In genomic region chr2:24385111-24385961, GRCm38 (mm10) we compare ENCODE assay signal across 8 mouse cellular contexts. TPM values are rescaled to one million over a fixed set of nuclear protein-coding genes. Genes with fewer than 3 reads are reported as not detected.
DNase-seq lines count a peak whose midpoint lies in the region; ATAC-seq lines count a peak whose summit lies in the region.

No protein-coding gene starts in this region.

- H3K9ac ChIP-seq in kidney, embryonic 14.5 days (ENCODE audit: low read depth, low read length), result no peak overlapping the region
- no peak overlapping the region for H3K9ac ChIP-seq in intestine, embryonic 14.5 days (ENCODE audit: low read length)
- H3K9ac ChIP-seq in hindbrain, embryonic 11.5 days (ENCODE audit: low read depth, low read length), result no peak overlapping the region

- no peaks in the 10 kb centered on the region for H3K27me3 ChIP-seq in kidney, embryonic 14.5 days (ENCODE audit: control insufficient read depth, insufficient read depth, low read length)
- no peaks in the 10 kb centered on the region for H3K27me3 ChIP-seq in intestine, embryonic 14.5 days (replicated peaks; ENCODE audit: control insufficient read depth, insufficient read depth, low read length)
- no peaks in the 10 kb centered on the region for H3K27me3 ChIP-seq in midbrain, embryonic 10.5 days (ENCODE audit: low read depth, poor library complexity, severe bottlenecking)
- H3K27me3 ChIP-seq in hindbrain, embryonic 11.5 days (ENCODE audit: control insufficient read depth, insufficient read depth, low read length), result no peaks in the 10 kb centered on the region

- no peak for DNase-seq in kidney, adult 18-20 months
- peak; percentile 62 for DNase-seq in intestine, embryonic 14.5 days (ENCODE audit: low spot score)
- peak; percentile 45 to 56 for DNase-seq in lung, postnatal 4 days
- peak; percentile 95 for DNase-seq in thymus, postnatal 14 days
- DNase-seq in midbrain, embryonic 10.5 days (ENCODE audit: low spot score), result no peak
- no peak for DNase-seq in hindbrain, embryonic 11.5 days (ENCODE audit: low spot score)
- no peak for DNase-seq in adrenal gland, adult (ENCODE audit: inconsistent age in 2 of 2, low spot score in 1 of 2)

- H3K27ac ChIP-seq in kidney, embryonic 14.5 days (ENCODE audit: low read depth, low read length), result no peak overlapping the region
- no peak overlapping the region for H3K27ac ChIP-seq in intestine, embryonic 14.5 days (ENCODE audit: low read depth)
- no peak overlapping the region for H3K27ac ChIP-seq in midbrain, embryonic 10.5 days (replicated peaks)
- no peak overlapping the region for H3K27ac ChIP-seq in hindbrain, embryonic 11.5 days (ENCODE audit: low read depth, low read length)

- no peaks in the 10 kb centered on the region for H3K4me1 ChIP-seq in kidney, embryonic 14.5 days (ENCODE audit: control insufficient read depth, insufficient read depth, low read length)
- no peaks in the 10 kb centered on the region; the same call in 1 of the 2 replicates for H3K4me1 ChIP-seq in intestine, embryonic 14.5 days (replicated peaks; ENCODE audit: control insufficient read depth, insufficient read depth, low read length)
- no peaks in the 10 kb centered on the region for H3K4me1 ChIP-seq in midbrain, embryonic 10.5 days
- H3K4me1 ChIP-seq in hindbrain, embryonic 11.5 days (replicated peaks; ENCODE audit: control insufficient read depth, insufficient read depth, low read length), result no peaks in the 10 kb centered on the region

- no peak overlapping the region for H3K4me3 ChIP-seq in kidney, embryonic 14.5 days (ENCODE audit: low read length)
- no peak overlapping the region for H3K4me3 ChIP-seq in intestine, embryonic 14.5 days (ENCODE audit: low read depth, low read length)
- no peak overlapping the region for H3K4me3 ChIP-seq in midbrain, embryonic 10.5 days
- H3K4me3 ChIP-seq in hindbrain, embryonic 11.5 days (ENCODE audit: low read depth, low read length), result no peak overlapping the region

- no peaks in the 10 kb centered on the region for H3K36me3 ChIP-seq in kidney, embryonic 14.5 days (ENCODE audit: control insufficient read depth, insufficient read depth, low read length)
- no peaks in the 10 kb centered on the region for H3K36me3 ChIP-seq in intestine, embryonic 14.5 days (ENCODE audit: control insufficient read depth, insufficient read depth, low read length)
- no peaks in the 10 kb centered on the region for H3K36me3 ChIP-seq in midbrain, embryonic 10.5 days
- no peaks in the 10 kb centered on the region for H3K36me3 ChIP-seq in hindbrain, embryonic 11.5 days (ENCODE audit: control insufficient read depth, insufficient read depth, low read length)

- no peaks in the 10 kb centered on the region for H3K9me3 ChIP-seq in kidney, embryonic 14.5 days (ENCODE audit: control insufficient read depth, low read length)
- no peaks in the 10 kb centered on the region for H3K9me3 ChIP-seq in intestine, embryonic 14.5 days (ENCODE audit: control insufficient read depth, low read length)
- no peaks in the 10 kb centered on the region for H3K9me3 ChIP-seq in midbrain, embryonic 10.5 days (replicated peaks)
- H3K9me3 ChIP-seq in hindbrain, embryonic 11.5 days (ENCODE audit: control insufficient read depth, low read length), result no peaks in the 10 kb centered on the region

- peak; percentile 66; the same call in 1 of the 2 replicates for ATAC-seq in kidney, embryonic 14.5 days (ENCODE audit: low FRiP score, low TSS enrichment)
- peak; percentile 74 for ATAC-seq in intestine, embryonic 14.5 days (replicated peaks; ENCODE audit: low FRiP score, low TSS enrichment, low read depth)
- no peak for ATAC-seq in hindbrain, embryonic 11.5 days (ENCODE audit: low FRiP score)

- 82% methylated on average over 14 of the region's 14 CpGs for WGBS in kidney, embryonic 14.5 days
- 72% methylated on average over 14 of the region's 14 CpGs for WGBS in intestine, embryonic 14.5 days
- 84% methylated on average over 14 of the region's 14 CpGs for WGBS in midbrain, embryonic 10.5 days
- WGBS in hindbrain, embryonic 11.5 days, result 82% methylated on average over 14 of the region's 14 CpGs

- H3K4me2 ChIP-seq in kidney, embryonic 14.5 days (replicated peaks; ENCODE audit: low read depth, low read length), result no peak overlapping the region
- no peak overlapping the region for H3K4me2 ChIP-seq in intestine, embryonic 14.5 days (ENCODE audit: low read length)
- no peak overlapping the region for H3K4me2 ChIP-seq in hindbrain, embryonic 11.5 days (replicated peaks; ENCODE audit: low read depth, low read length)

RNA-seq across cellular contexts. Expression of gene Psd4, which starts 18.0 kb away (rescaled TPM):
- 1.1 and 4.6 TPM in 2 replicates for polyA plus RNA-seq in kidney, embryonic 14.5 days (2014; fragmentation: Nextera tagmentation; extraction: Ambion mirVana)
- 4.5 and 7.0 TPM in 2 replicates for polyA plus RNA-seq in intestine, embryonic 14.5 days (2014; fragmentation: Nextera tagmentation; extraction: Ambion mirVana)
- 0.46 and 1.1 TPM in 2 replicates for polyA plus RNA-seq in midbrain, embryonic 10.5 days (2016; fragmentation: Nextera tagmentation; extraction: Ambion mirVana)
- polyA plus RNA-seq in hindbrain, embryonic 11.5 days (2014; fragmentation: Nextera tagmentation; extraction: Ambion mirVana), result 0.45 and 0.46 TPM in 2 replicates

RNA-seq across cellular contexts. Expression of gene Il1rn, which starts 48.7 kb away (rescaled TPM):
- 0.60 and 1.5 TPM in 2 replicates for polyA plus RNA-seq in kidney, embryonic 14.5 days (2014; fragmentation: Nextera tagmentation; extraction: Ambion mirVana)
- polyA plus RNA-seq in intestine, embryonic 14.5 days (2014; fragmentation: Nextera tagmentation; extraction: Ambion mirVana), result 0.08 and 0.24 TPM in 2 replicates
- not detected in 2 replicates for polyA plus RNA-seq in midbrain, embryonic 10.5 days (2016; fragmentation: Nextera tagmentation; extraction: Ambion mirVana)
- not detected in 2 replicates for polyA plus RNA-seq in hindbrain, embryonic 11.5 days (2014; fragmentation: Nextera tagmentation; extraction: Ambion mirVana)

Comparison
In these comparisons a context has a peak if more than half of its experiments do, and no peak if none do; other contexts are left out.
1. DNase-seq: peak in intestine, embryonic 14.5 days (single experiment), lung, postnatal 4 days (2 of 2) and thymus, postnatal 14 days (single experiment); none in kidney, adult 18-20 months (single experiment), midbrain, embryonic 10.5 days (single experiment), hindbrain, embryonic 11.5 days (single experiment) and adrenal gland, adult (0 of 2).